Mouse (Mus musculus): ENCODE measurements around the gene Gm8068.
"Not testable (repeated sequence)": the region's sequence is repeated elsewhere in the genome, so short reads cannot be mapped to it uniquely, and the experiment has no call there.

Gm8068 gene

DNA sequence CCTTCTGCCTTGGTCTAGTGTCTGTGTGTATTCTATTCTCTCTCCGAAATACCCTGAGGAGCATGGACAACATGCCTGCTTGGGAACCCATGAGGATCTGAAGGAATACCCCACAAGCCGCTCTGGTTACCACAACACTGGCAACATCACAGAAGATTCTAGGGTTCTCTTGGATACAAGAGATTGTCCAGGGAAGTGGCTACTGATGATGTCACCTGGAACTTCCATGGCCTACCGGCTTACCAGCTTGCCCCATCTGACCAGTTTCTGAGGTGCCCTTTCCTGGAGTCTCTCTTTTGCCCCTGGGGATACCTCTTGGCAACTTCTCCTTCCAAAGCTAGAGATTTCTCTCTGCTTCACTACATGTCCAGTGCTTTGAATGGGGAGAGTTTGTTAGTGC, at the start of gene Gm8068:
Gene Gm8068, minus strand, starts transcription at position 101 of the 400 bp plus-strand sequence.
- DNase-seq, result not testable (repeated sequence)

- not testable (repeated sequence) for DNase-seq
Observed at GRCm38 (mm10) chr14:41750514-41750913, 48.8 kb upstream of the Gm8068 start, which contains the start of gene Gm7929. Gene Gm7929 (minus strand): TSS chr14:41750614.

GRCm38 (mm10) chr14:41723437-41723836, 21.8 kb upstream of the Gm8068 start:
- DNase-seq, result not testable (repeated sequence)

DNA sequence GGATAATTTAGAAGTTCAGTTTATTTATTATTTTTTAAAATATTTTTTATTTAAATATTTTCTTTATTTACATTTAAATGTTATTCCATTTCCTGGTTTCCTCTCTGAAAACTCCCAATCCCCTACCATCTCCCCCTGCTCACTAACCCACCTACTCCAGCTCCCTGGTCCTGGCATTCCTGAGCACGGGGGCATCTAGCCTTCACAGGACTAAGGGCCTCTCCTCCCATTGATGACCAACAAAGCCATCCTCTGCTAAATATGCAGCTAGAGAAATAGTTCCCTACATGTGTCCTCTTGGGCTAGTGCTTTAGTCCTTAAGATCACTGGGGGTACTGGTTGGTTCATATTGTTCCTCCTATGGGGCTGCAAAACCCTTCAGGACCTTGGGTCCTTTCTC, 15.5 kb upstream of the Gm8068 start:
- DNase-seq, result not testable (repeated sequence)

DNA sequence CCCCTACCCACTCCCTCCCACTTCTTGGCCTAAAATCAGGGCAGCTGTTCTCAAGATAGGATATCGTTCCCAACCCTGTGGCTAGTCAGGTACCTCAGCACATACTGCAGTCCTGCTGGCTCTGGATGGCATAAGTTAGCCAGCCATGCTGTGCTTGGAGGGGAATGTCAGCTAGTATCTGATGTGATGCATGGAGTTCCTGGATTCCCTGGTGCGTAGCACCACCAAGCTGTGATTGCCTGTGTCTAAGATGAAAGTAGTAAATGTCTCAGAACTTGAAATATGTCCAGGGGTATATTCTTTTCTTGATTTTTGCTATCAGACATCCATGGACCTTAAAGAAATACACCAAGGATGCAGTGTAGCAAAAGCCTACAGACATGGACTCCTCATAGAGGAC, 53.5 kb downstream of the Gm8068 start:
- DNase-seq, result not testable (repeated sequence)

Data from cerebellum, adult 8-10 months (tissue).